Mouse (Mus musculus) stomach, postnatal 0 days (tissue): ENCODE measurements at regions not wholly inside any gene's neighbourhood (a gene's known extent, or its start where the extent isn't known, plus 50 kb on each side); places are given as distances from the start of the nearest gene placed in this dataset.

Experiments
- CTCF ChIP-seq: IDR thresholded peaks from 2 replicates; pipeline ENCODE4 v1.5.1; 2016; ENCODE audit warnings: antibody characterized with exemption, low read depth, mild to moderate bottlenecking, moderate library complexity
- EP300 ChIP-seq: optimal IDR thresholded peaks from 2 replicates; pipeline ENCODE3; 2016; ENCODE audit warnings: antibody characterized with exemption

DNA sequence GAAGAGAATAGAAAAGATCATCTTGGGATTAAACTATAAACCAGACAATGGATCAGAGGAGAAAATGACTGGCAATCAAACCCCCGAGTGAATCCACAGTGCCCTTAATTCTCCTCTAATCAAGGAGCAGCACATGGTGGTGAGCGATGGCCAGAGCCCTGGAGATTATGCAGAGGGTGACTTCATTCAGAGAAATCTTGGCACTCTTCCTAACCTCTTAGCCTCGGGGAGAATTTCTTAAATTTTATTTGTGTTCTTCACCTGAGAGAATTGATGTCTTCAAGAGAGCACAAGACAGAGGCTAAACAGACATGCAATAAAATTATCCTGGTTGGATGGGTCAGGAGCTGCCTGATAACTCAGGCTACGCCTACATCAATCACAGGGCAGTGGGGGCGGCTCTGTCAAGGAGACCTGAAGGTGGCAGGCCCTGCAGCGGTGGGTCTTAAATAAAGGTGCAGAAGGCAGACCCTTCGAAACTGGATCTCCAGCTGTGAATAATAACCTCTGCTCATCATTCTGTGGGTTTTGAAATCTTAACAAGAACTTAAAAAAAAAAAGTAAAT is 316.5 kb upstream of the Klf12 start:
- TF ChIP-seq EP300 (no peak), CTCF (no peak)
